Mouse (Mus musculus) CH12.LX (cell line): Measurements from ENCODE around the gene Armc3. TPM values are rescaled to one million over a fixed set of nuclear protein-coding genes. Genes with fewer than 3 reads are reported as not detected.

Source experiments
- DNase-seq: peaks from one replicate; pipeline ENCODE4 v3.0.0-alpha.2; 2013; ENCODE audit errors: extremely low read depth
- H3K27ac ChIP-seq: 2 replicates; pipeline ENCODE4 v1.5.1; 2012; ENCODE audit warnings: low read depth, mild to moderate bottlenecking, control low read depth, moderate library complexity; ENCODE audit not compliant: insufficient read depth
- H3K27me3 ChIP-seq: replicated peaks from 2 replicates; pipeline ENCODE3; 2012; ENCODE audit warnings: inconsistent platforms
- H3K36me3 ChIP-seq, 2 experiments: replicated peaks in 1 of 2; 2 replicates each; pipeline versions ENCODE3 to v1.6.1; 2012; ENCODE audit warnings: inconsistent platforms in 1 of 2, low read length in 1 of 2, mild to moderate bottlenecking in 1 of 2, mixed read lengths in 1 of 2, moderate library complexity in 1 of 2; ENCODE audit not compliant: control insufficient read depth in 1 of 2, insufficient read depth in 1 of 2
- H3K4me1 ChIP-seq, 2 experiments: 2 replicates each; pipeline ENCODE4 v1.6.1; 2012; ENCODE audit warnings: inconsistent platforms in 1 of 2, moderate library complexity in 1 of 2; ENCODE audit not compliant: insufficient read depth in 2 of 2, control insufficient read depth in 1 of 2
- H3K4me2 ChIP-seq: 2 replicates; pipeline ENCODE4 v1.6.1; 2012; ENCODE audit warnings: low read depth, mild to moderate bottlenecking, control low read depth; ENCODE audit not compliant: poor library complexity, insufficient read depth, severe bottlenecking
- H3K4me3 ChIP-seq, 3 experiments: fragments of 150-350 bp in 1 of 3; sonication (generic) in 1 of 3; replicated peaks in 1 of 3; 2 replicates each; pipeline versions ENCODE3 to v1.5.1; 2011 to 2012; ENCODE audit warnings: low read depth in 2 of 3, low read length in 2 of 3, mild to moderate bottlenecking in 2 of 3, moderate library complexity in 2 of 3, control low read depth in 1 of 3, improper control_type of control experiment in 1 of 3, inconsistent platforms in 1 of 3, mixed read lengths in 1 of 3; ENCODE audit not compliant: poor library complexity in 1 of 3
- H3K79me2 ChIP-seq: replicated peaks from 2 replicates; pipeline ENCODE4 v1.6.1; 2012; ENCODE audit warnings: mild to moderate bottlenecking, moderate library complexity; ENCODE audit not compliant: control insufficient read depth, poor library complexity, insufficient read depth, severe bottlenecking; ENCODE audit errors: extremely low read depth
- H3K9ac ChIP-seq: 2 replicates; pipeline ENCODE4 v1.6.1; 2012; ENCODE audit warnings: low read depth, mild to moderate bottlenecking, control low read depth, moderate library complexity; ENCODE audit not compliant: insufficient read depth
- H3K9me3 ChIP-seq: replicated peaks from 2 replicates; pipeline ENCODE3; 2012; ENCODE audit warnings: low read length, inconsistent platforms, mixed read lengths
- CHD1 ChIP-seq: IDR thresholded peaks from 2 replicates; pipeline ENCODE4 v1.6.1; 2012; ENCODE audit warnings: low read depth, low read length, improper control_type of control experiment, inconsistent platforms
- CTCF ChIP-seq, 2 experiments: IDR thresholded peaks in 1 of 2; conservative IDR thresholded peaks in 1 of 2; 2 replicates each; pipeline ENCODE4 v1.5.1; 2011 to 2012; ENCODE audit warnings: low read depth in 2 of 2, low read length in 2 of 2, improper control_type of control experiment in 1 of 2, inconsistent platforms in 1 of 2, mild to moderate bottlenecking in 1 of 2, moderate library complexity in 1 of 2
- E2F4 ChIP-seq: IDR thresholded peaks from 2 replicates; pipeline ENCODE4 v1.6.1; 2011; ENCODE audit warnings: low read depth, low read length, improper control_type of control experiment; ENCODE audit not compliant: insufficient replicate concordance
- ELF1 ChIP-seq: IDR thresholded peaks from 2 replicates; pipeline ENCODE4 v1.6.1; 2014; ENCODE audit warnings: low read depth, mild to moderate bottlenecking, inconsistent platforms, low read length, improper control_type of control experiment
- EP300 ChIP-seq: IDR thresholded peaks from 2 replicates; pipeline ENCODE4 v1.6.1; 2011; ENCODE audit warnings: low read length, improper control_type of control experiment
- ETS1 ChIP-seq: conservative IDR thresholded peaks from 2 replicates; pipeline ENCODE4 v1.6.1; 2012; ENCODE audit warnings: low read depth, mild to moderate bottlenecking, inconsistent platforms, low read length, improper control_type of control experiment, moderate library complexity
- HCFC1 ChIP-seq: IDR thresholded peaks from 2 replicates; pipeline ENCODE4 v1.6.1; 2012; ENCODE audit warnings: low read depth, mild to moderate bottlenecking, inconsistent platforms, low read length, improper control_type of control experiment
- KAT2A ChIP-seq: IDR thresholded peaks from 2 replicates; pipeline ENCODE4 v1.6.1; 2012; ENCODE audit warnings: low read length, improper control_type of control experiment, inconsistent platforms; ENCODE audit not compliant: insufficient replicate concordance
- MYC ChIP-seq: IDR thresholded peaks from 2 replicates; pipeline ENCODE4 v1.6.1; 2011; ENCODE audit warnings: low read depth, mild to moderate bottlenecking, improper control_type of control experiment, low read length
- NELFE ChIP-seq: IDR thresholded peaks from 2 replicates; pipeline ENCODE4 v1.6.1; 2011; ENCODE audit warnings: low read depth, low read length, improper control_type of control experiment
- RAD21 ChIP-seq: IDR thresholded peaks from 2 replicates; pipeline ENCODE4 v1.6.1; 2011; ENCODE audit warnings: low read depth, mild to moderate bottlenecking, low read length, improper control_type of control experiment, moderate library complexity
- RCOR1 ChIP-seq: conservative IDR thresholded peaks from 2 replicates; pipeline ENCODE4 v1.6.1; 2012; ENCODE audit warnings: low read depth, mild to moderate bottlenecking, inconsistent platforms, low read length, improper control_type of control experiment
- SMC3 ChIP-seq: IDR thresholded peaks from 2 replicates; pipeline ENCODE4 v1.6.1; 2011; ENCODE audit warnings: low read depth, low read length, improper control_type of control experiment
- USF2 ChIP-seq: conservative IDR thresholded peaks from 2 replicates; pipeline ENCODE4 v1.6.1; 2011; ENCODE audit warnings: low read depth, low read length, improper control_type of control experiment
- ZC3H11A ChIP-seq: IDR thresholded peaks from 2 replicates; pipeline ENCODE4 v1.6.1; 2012; ENCODE audit warnings: low read depth, mild to moderate bottlenecking, inconsistent platforms, low read length, improper control_type of control experiment
- ZNF384 ChIP-seq: IDR thresholded peaks from 2 replicates; pipeline ENCODE4 v1.6.1; 2012; ENCODE audit warnings: low read depth, low read length, improper control_type of control experiment, inconsistent platforms
- dilution Hi-C: fragments of 300-500 bp; cut with MboI; formaldehyde crosslinking; loops from 2 replicates; pipeline ENCODE4 v1.14.3; 2020; ENCODE audit warnings: low sequenced_read_pairs; ENCODE audit not compliant: extremely low pct_unique_long_range_greater_than_20kb, extremely low pct_ligation_motif_present
- in situ Hi-C: fragments of 300-500 bp; cut with MboI; formaldehyde crosslinking; loops from 3 replicates; pipeline ENCODE4 v1.14.3; 2019; ENCODE audit warnings: low sequenced_read_pairs, low pct_ligation_motif_present, low pct_unique_long_range_greater_than_20kb, mixed read lengths
- polyA plus RNA-seq: library from polyadenylated mRNA; unstranded; fragments of >175 nt; gene quantifications from 2 replicates; pipeline ENCODE4 v1.2.1, GENCODE M21; 2012; ENCODE audit warnings: low read depth; ENCODE audit not compliant: insufficient read length
- total RNA-seq, 2 experiments: library from RNA; depleted of rRNA; stranded (reverse); fragments of 300-350 nt in 1 of 2; fragments of >200 nt in 1 of 2; gene quantifications; 2 replicates each; pipeline ENCODE4 v1.2.3; 2012 to 2014

Gene Armc3
- total and polyA plus RNA-seq, 3 experiments, result 0.08 to 0.36 (median 0.21) TPM

DNA sequence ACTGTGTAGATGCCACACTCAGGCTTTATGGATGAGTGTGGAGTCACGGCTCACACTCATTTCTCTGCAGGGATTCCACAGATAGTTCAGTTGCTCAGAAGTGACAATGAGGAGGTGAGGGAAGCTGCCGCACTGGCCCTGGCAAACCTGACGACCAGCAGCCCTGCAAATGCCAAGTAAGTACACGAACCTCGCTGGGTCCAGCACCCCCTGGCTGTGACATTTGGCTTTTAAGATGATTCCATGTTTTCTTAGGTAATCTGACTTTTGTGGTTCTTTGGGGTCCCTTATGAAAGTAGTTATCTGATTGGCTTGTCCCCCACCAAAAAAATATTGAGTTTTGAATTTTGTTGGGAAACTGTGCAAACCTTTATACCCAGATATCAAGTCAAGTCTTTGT lies 70.9 kb downstream of the Armc3 start:
- no peak for DNase-seq

DNA sequence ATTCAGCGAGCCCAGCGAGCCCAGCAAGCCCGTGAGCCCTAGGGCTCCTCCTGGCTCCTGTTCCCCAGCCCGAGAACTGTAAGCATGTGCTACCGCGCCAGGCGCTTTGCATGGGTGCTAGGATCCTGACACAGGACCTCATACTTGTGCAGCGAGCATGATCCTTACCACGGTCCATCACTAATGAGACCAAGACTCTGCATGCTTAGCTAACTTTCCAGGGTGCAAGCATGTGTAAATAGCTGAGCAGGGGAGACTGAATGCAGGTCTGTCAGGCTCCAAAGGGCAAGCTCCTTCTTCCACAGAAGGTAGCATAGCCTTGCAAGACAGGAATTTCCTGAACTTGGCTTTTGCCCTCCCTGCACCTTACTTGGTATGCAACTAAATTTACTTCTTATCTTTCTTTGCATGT lies 71.6 kb downstream of the Armc3 start:
- Histone ChIP-seq H3K27ac (no peak overlapping the region), H3K79me2 (no peaks in the 10 kb centered on the region), H3K36me3 (no peaks in the 10 kb centered on the region), H3K9ac (no peak overlapping the region), H3K4me2 (no peak overlapping the region), H3K9me3 (no peaks in the 10 kb centered on the region), H3K27me3 (no peaks in the 10 kb centered on the region), H3K4me1 (peaks cover 4 to 5% of the 10 kb centered on the region in 2 experiments; a peak in 2 of 4 replicates), H3K4me3 (no peak overlapping the region)
- in situ Hi-C loops, result loop anchor here (10.0 kb wide), 1 partner anchor 406 kb away; no protein-coding TSS in a partner anchor
- DNase-seq, result no peak
- dilution Hi-C loops, result no loop called here
- no peak for TF ChIP-seq MYC
- TF ChIP-seq CTCF (conservative IDR thresholded peaks at IDR 0.05 in 1 of 2, IDR thresholded peaks at IDR 0.05 in 1 of 2; ENCODE audit: low read depth in 2 of 2, low read length in 2 of 2), result no peak
- TF ChIP-seq USF2, result no peak
- TF ChIP-seq EP300, result no peak
- no peak for TF ChIP-seq ZC3H11A
- no peak for TF ChIP-seq E2F4
- TF ChIP-seq HCFC1, result no peak
- TF ChIP-seq NELFE, result no peak
- no peak for TF ChIP-seq ZNF384
- TF ChIP-seq CHD1, result no peak
- no peak for TF ChIP-seq KAT2A
- TF ChIP-seq ETS1, result no peak
- TF ChIP-seq RCOR1, result no peak
- TF ChIP-seq SMC3, result no peak

More for the DNA sequence above, 70.9 kb downstream of the Armc3 start:
- Histone ChIP-seq H3K27ac (no peak overlapping the region), H3K9ac (no peak overlapping the region), H3K4me3 (no peak overlapping the region), H3K9me3 (no peaks in the 10 kb centered on the region), H3K36me3 (no peaks in the 10 kb centered on the region), H3K4me2 (no peak overlapping the region), H3K79me2 (no peaks in the 10 kb centered on the region), H3K27me3 (no peaks in the 10 kb centered on the region), H3K4me1 (peaks cover 4 to 5% of the 10 kb centered on the region in 2 experiments; a peak in 2 of 4 replicates)
- in situ Hi-C loops (loop anchor here (10.0 kb wide), 1 partner anchor 405 kb away; no protein-coding TSS in a partner anchor), dilution Hi-C loops (no loop called here)
- TF ChIP-seq CTCF (conservative IDR thresholded peaks at IDR 0.05 in 1 of 2, IDR thresholded peaks at IDR 0.05 in 1 of 2; ENCODE audit: low read depth in 2 of 2, low read length in 2 of 2) (peak in 1 of 2 experiments; percentile 23; a peak in 1 of 4 replicates), NELFE (no peak)

DNA sequence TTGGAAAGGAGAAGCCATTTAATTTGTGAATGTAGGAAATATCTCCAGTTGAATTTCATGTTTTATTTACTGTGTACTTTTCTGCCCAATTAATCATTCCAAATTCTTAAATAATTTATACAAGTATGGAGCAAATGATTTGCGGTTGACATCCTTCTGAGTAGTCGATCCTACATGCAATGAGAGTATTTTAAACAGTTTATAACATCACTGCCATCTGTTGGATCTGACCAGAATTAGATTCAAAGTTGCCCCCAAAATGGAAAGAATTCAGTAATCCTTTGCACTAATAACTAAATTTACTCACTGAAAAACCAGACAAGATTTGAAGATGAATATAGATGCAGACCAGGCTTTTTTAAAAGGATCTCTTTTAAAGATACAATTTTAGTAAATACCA lies 75.5 kb downstream of the Armc3 start:
- 0 out of 2 replicates have a peak overlapping the region, but pooled peaks have one; percentile 36 for H3K4me2 ChIP-seq
- H3K4me3 ChIP-seq, result no peak overlapping the region
- peaks cover 2 to 5% of the 10 kb centered on the region in 2 experiments; a peak in 3 of 4 replicates for H3K4me1 ChIP-seq
- no peak overlapping the region for H3K9ac ChIP-seq
- no peak for DNase-seq
- H3K27me3 ChIP-seq, result no peaks in the 10 kb centered on the region
- H3K79me2 ChIP-seq, result no peaks in the 10 kb centered on the region
- no peaks in the 10 kb centered on the region for H3K36me3 ChIP-seq
- H3K27ac ChIP-seq, result no peak overlapping the region
- in situ Hi-C loops (loop anchor here (10.0 kb wide), 1 partner anchor 410 kb away; no protein-coding TSS in a partner anchor), dilution Hi-C loops (no loop called here)
- TF ChIP-seq RAD21 (peak; percentile 7), ELF1 (no peak), CTCF (conservative IDR thresholded peaks at IDR 0.05 in 1 of 2, IDR thresholded peaks at IDR 0.05 in 1 of 2; ENCODE audit: low read depth in 2 of 2, low read length in 2 of 2) (0 out of 4 replicates have a peak, but pooled peaks of 1 of the 2 experiments have one; percentile 9)
- TF ChIP-seq, all 38 proteins: peak for 2
- no peaks in the 10 kb centered on the region for H3K9me3 ChIP-seq
